ENCODE assay signal across 26 mouse cellular contexts in the genomic region with DNA sequence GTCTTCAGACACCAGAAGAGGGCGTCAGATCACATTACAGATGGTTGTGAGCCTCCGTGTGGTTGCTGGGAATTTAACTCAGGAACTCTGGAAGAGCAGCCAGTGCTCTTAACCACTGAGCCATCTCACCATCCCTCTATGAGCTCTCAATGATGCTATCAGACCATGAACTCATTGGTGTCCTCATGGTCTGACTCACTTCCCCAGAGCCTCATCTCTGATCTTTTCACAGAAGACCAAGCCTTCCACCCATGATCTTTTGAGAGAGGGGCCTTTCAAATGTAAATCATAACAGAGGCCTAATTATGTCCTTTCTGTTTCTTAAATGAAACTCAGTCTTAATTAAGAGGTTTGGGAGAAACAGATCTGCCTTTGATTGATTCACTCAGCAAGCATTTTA. TPM values are rescaled to one million over a fixed set of nuclear protein-coding genes. Genes with fewer than 3 reads are reported as not detected.
DNase-seq lines count a peak whose midpoint lies in the region; ATAC-seq and TF ChIP-seq lines count a peak whose summit lies in the region.
"Had no signal": no experiment of that assay in that cellular context is flagged by ENCODE, and none has a peak within 500 bp of the region (broad histone marks: within the 10 kb centered on the region; RNA-seq: fewer than 3 reads in every experiment).

No protein-coding gene starts in this region.

- no peaks in the 10 kb centered on the region for H3K9me3 ChIP-seq in hindbrain, embryonic 15.5 days
- no peaks in the 10 kb centered on the region for H3K9me3 ChIP-seq in hindbrain, embryonic 10.5 days
- H3K9me3 ChIP-seq in midbrain, postnatal 0 days (ENCODE audit: low read length) = no peaks in the 10 kb centered on the region
- no peaks in the 10 kb centered on the region for H3K9me3 ChIP-seq in midbrain, embryonic 15.5 days
- no peaks in the 10 kb centered on the region for H3K9me3 ChIP-seq in forebrain, embryonic 13.5 days (replicated peaks)
- no peaks in the 10 kb centered on the region for H3K9me3 ChIP-seq in forebrain, postnatal 0 days (ENCODE audit: low read length)
- H3K9me3 ChIP-seq: embryonic facial prominence, embryonic 10.5 days; heart, embryonic 10.5 days; intestine, embryonic 15.5 days had no signal

- no peak overlapping the region for H3K27ac ChIP-seq in hindbrain, embryonic 15.5 days (replicated peaks)
- H3K27ac ChIP-seq in hindbrain, embryonic 10.5 days = no peak overlapping the region
- peak overlapping the region; percentile 43; the same call in 1 of the 2 replicates for H3K27ac ChIP-seq in midbrain, postnatal 0 days (ENCODE audit: low read depth, low read length)
- no peak overlapping the region for H3K27ac ChIP-seq in midbrain, embryonic 15.5 days
- 0 out of 2 replicates have a peak overlapping the region, but pooled peaks have one; percentile 14 for H3K27ac ChIP-seq in forebrain, embryonic 13.5 days
- H3K27ac ChIP-seq in forebrain, postnatal 0 days (ENCODE audit: low read depth, low read length) = no peak overlapping the region; the same call in 1 of the 2 replicates
- H3K27ac ChIP-seq: embryonic facial prominence, embryonic 10.5 days; heart, embryonic 10.5 days; intestine, embryonic 15.5 days had no signal

- no peak overlapping the region for H3K4me3 ChIP-seq in hindbrain, embryonic 15.5 days
- H3K4me3 ChIP-seq in hindbrain, embryonic 10.5 days = no peak overlapping the region
- no peak overlapping the region for H3K4me3 ChIP-seq in midbrain, postnatal 0 days (ENCODE audit: low read depth, low read length)
- no peak overlapping the region for H3K4me3 ChIP-seq in midbrain, embryonic 15.5 days
- H3K4me3 ChIP-seq in forebrain, embryonic 13.5 days = no peak overlapping the region
- H3K4me3 ChIP-seq in forebrain, postnatal 0 days (ENCODE audit: low read depth, low read length) = no peak overlapping the region
- H3K4me3 ChIP-seq: embryonic facial prominence, embryonic 10.5 days; heart, embryonic 10.5 days; intestine, embryonic 15.5 days had no signal

- 66% methylated on average over 2 of the region's 2 CpGs for WGBS in hindbrain, embryonic 15.5 days
- 76% methylated on average over 2 of the region's 2 CpGs for WGBS in hindbrain, embryonic 10.5 days
- WGBS in midbrain, postnatal 0 days = 82% methylated on average over 2 of the region's 2 CpGs
- 67% methylated on average over 2 of the region's 2 CpGs for WGBS in midbrain, embryonic 15.5 days
- WGBS in forebrain, embryonic 13.5 days = 47% methylated on average over 2 of the region's 2 CpGs
- WGBS in forebrain, postnatal 0 days = 54% methylated on average over 2 of the region's 2 CpGs

- DNase-seq in hindbrain, embryonic 10.5 days (ENCODE audit: low spot score) = no peak
- DNase-seq in midbrain, postnatal 0 days (ENCODE audit: low spot score) = peak; percentile 59
- DNase-seq in forebrain, postnatal 0 days = no peak
- DNase-seq in gastrocnemius, adult 18-20 months (ENCODE audit: low spot score) = no peak
- DNase-seq in frontal cortex, postnatal 36 days (ENCODE audit: low spot score in 2 of 2) = no peak
- DNase-seq: cerebellum, adult 11-12 months; cerebellum, adult 9-10 months; cerebellum, postnatal 36 days; gastrocnemius, postnatal 36 days; heart, adult 11 months; heart, postnatal 10 days; heart, postnatal 4 days; kidney, adult 18-20 months had no signal

- H3K36me3 ChIP-seq in hindbrain, embryonic 15.5 days = no peaks in the 10 kb centered on the region
- H3K36me3 ChIP-seq in hindbrain, embryonic 10.5 days = no peaks in the 10 kb centered on the region
- H3K36me3 ChIP-seq in midbrain, postnatal 0 days (ENCODE audit: insufficient read depth, low read length) = no peaks in the 10 kb centered on the region
- no peaks in the 10 kb centered on the region for H3K36me3 ChIP-seq in midbrain, embryonic 15.5 days (replicated peaks)
- H3K36me3 ChIP-seq in forebrain, embryonic 13.5 days (ENCODE audit: poor library complexity, severe bottlenecking) = no peaks in the 10 kb centered on the region
- H3K36me3 ChIP-seq in forebrain, postnatal 0 days (ENCODE audit: insufficient read depth) = no peaks in the 10 kb centered on the region
- H3K36me3 ChIP-seq: embryonic facial prominence, embryonic 10.5 days; heart, embryonic 10.5 days; intestine, embryonic 15.5 days had no signal

- H3K4me2 ChIP-seq in hindbrain, embryonic 15.5 days = no peak overlapping the region
- H3K4me2 ChIP-seq in midbrain, postnatal 0 days (ENCODE audit: low read depth, low read length, poor library complexity, severe bottlenecking) = no peak overlapping the region
- no peak overlapping the region for H3K4me2 ChIP-seq in midbrain, embryonic 15.5 days
- H3K4me2 ChIP-seq in forebrain, embryonic 13.5 days = no peak overlapping the region
- H3K4me2 ChIP-seq in forebrain, postnatal 0 days (ENCODE audit: low read depth) = no peak overlapping the region
- H3K4me2 ChIP-seq: intestine, embryonic 15.5 days had no signal

- H3K9ac ChIP-seq in hindbrain, embryonic 15.5 days = no peak overlapping the region
- no peak overlapping the region for H3K9ac ChIP-seq in midbrain, postnatal 0 days (replicated peaks; ENCODE audit: low read length, poor library complexity, severe bottlenecking)
- no peak overlapping the region for H3K9ac ChIP-seq in midbrain, embryonic 15.5 days
- H3K9ac ChIP-seq in forebrain, embryonic 13.5 days = no peak overlapping the region
- H3K9ac ChIP-seq in forebrain, postnatal 0 days = no peak overlapping the region
- H3K9ac ChIP-seq: intestine, embryonic 15.5 days had no signal

- no peaks in the 10 kb centered on the region for H3K27me3 ChIP-seq in hindbrain, embryonic 15.5 days
- H3K27me3 ChIP-seq in hindbrain, embryonic 10.5 days (ENCODE audit: insufficient read depth, poor library complexity, severe bottlenecking) = no peaks in the 10 kb centered on the region
- H3K27me3 ChIP-seq in midbrain, postnatal 0 days (ENCODE audit: insufficient read depth, low read length) = no peaks in the 10 kb centered on the region
- H3K27me3 ChIP-seq in midbrain, embryonic 15.5 days (replicated peaks) = no peaks in the 10 kb centered on the region
- 0 out of 2 replicates have a peak, but pooled peaks cover 13% of the 10 kb centered on the region for H3K27me3 ChIP-seq in forebrain, embryonic 13.5 days
- H3K27me3 ChIP-seq in forebrain, postnatal 0 days (ENCODE audit: insufficient read depth, low read length) = no peaks in the 10 kb centered on the region; the same call in 1 of the 2 replicates
- H3K27me3 ChIP-seq: CH12.LX; intestine, embryonic 15.5 days had no signal

- peaks cover 10% of the 10 kb centered on the region for H3K4me1 ChIP-seq in hindbrain, embryonic 15.5 days (replicated peaks)
- peaks cover 30% of the 10 kb centered on the region for H3K4me1 ChIP-seq in hindbrain, embryonic 10.5 days (replicated peaks)
- H3K4me1 ChIP-seq in midbrain, postnatal 0 days (ENCODE audit: insufficient read depth, low read length) = peaks cover 8% of the 10 kb centered on the region; the same call in 1 of the 2 replicates
- peaks cover 8% of the 10 kb centered on the region for H3K4me1 ChIP-seq in midbrain, embryonic 15.5 days
- H3K4me1 ChIP-seq in forebrain, embryonic 13.5 days = peaks cover 15% of the 10 kb centered on the region
- peaks cover 6% of the 10 kb centered on the region; the same call in 1 of the 2 replicates for H3K4me1 ChIP-seq in forebrain, postnatal 0 days (ENCODE audit: insufficient read depth)
- H3K4me1 ChIP-seq: embryonic facial prominence, embryonic 10.5 days; intestine, embryonic 15.5 days had no signal

- peak; percentile 8; the same call in 1 of the 2 replicates for TF ChIP-seq CTCF in midbrain, postnatal 0 days (IDR thresholded peaks at IDR 0.05)
- no peak for TF ChIP-seq CTCF in forebrain, postnatal 0 days (IDR thresholded peaks at IDR 0.05; ENCODE audit: low read depth)

- ATAC-seq in hindbrain, embryonic 15.5 days (ENCODE audit: low FRiP score, low read depth) = peak; percentile 40; the same call in 1 of the 2 replicates
- peak; percentile 38; the same call in 1 of the 2 replicates for ATAC-seq in midbrain, postnatal 0 days (ENCODE audit: low FRiP score)
- ATAC-seq in midbrain, embryonic 15.5 days (replicated peaks) = no peak
- peak; percentile 65 for ATAC-seq in forebrain, embryonic 13.5 days
- ATAC-seq in forebrain, postnatal 0 days = peak; percentile 42
- ATAC-seq: activated CD4-positive, CD25-positive, alpha-beta regulatory T cell, adult 4 months; intestine, embryonic 15.5 days; Patski had no signal

RNA-seq across cellular contexts. Expression of a gene that starts 19.0 kb away (rescaled TPM):
- 2.8 and 2.9 TPM in 2 replicates for polyA plus RNA-seq in hindbrain, embryonic 15.5 days (2015; fragmentation: Nextera tagmentation; extraction: Ambion mirVana)
- 1.7 and 2.2 TPM in 2 replicates for polyA plus RNA-seq in hindbrain, embryonic 10.5 days (2016; fragmentation: Nextera tagmentation; extraction: Ambion mirVana)
- total RNA-seq in midbrain, postnatal 0 days (2014; rRNA removed) = 8.4 and 12.6 TPM in 2 replicates
- polyA plus RNA-seq in midbrain, postnatal 0 days (2015; fragmentation: Nextera tagmentation; extraction: Ambion mirVana) = 3.2 and 3.3 TPM in 2 replicates
- 2.7 and 2.9 TPM in 2 replicates for polyA plus RNA-seq in midbrain, embryonic 15.5 days (2015; fragmentation: Nextera tagmentation; extraction: Ambion mirVana)
- polyA plus RNA-seq in forebrain, embryonic 13.5 days (2015; fragmentation: Nextera tagmentation; extraction: Ambion mirVana) = 1.8 TPM in 2 replicates
- total RNA-seq in forebrain, postnatal 0 days (2014; rRNA removed) = 9.9 and 12.4 TPM in 2 replicates
- 1.6 and 3.4 TPM in 2 replicates for polyA plus RNA-seq in forebrain, postnatal 0 days (2015; fragmentation: Nextera tagmentation; extraction: Ambion mirVana)
- total RNA-seq in gastrocnemius, adult 18-20 months (2021) = under 1 TPM; 0.21 to 0.71 TPM

RNA-seq across cellular contexts. Expression of a gene that starts 56.0 kb away (rescaled TPM):
- not detected in 2 replicates for polyA plus RNA-seq in hindbrain, embryonic 15.5 days (2015; fragmentation: Nextera tagmentation; extraction: Ambion mirVana)
- polyA plus RNA-seq in hindbrain, embryonic 10.5 days (2016; fragmentation: Nextera tagmentation; extraction: Ambion mirVana) = not detected in 2 replicates
- not detected in 2 replicates for total RNA-seq in midbrain, postnatal 0 days (2014; rRNA removed)
- not detected in 2 replicates for polyA plus RNA-seq in midbrain, postnatal 0 days (2015; fragmentation: Nextera tagmentation; extraction: Ambion mirVana)
- polyA plus RNA-seq in midbrain, embryonic 15.5 days (2015; fragmentation: Nextera tagmentation; extraction: Ambion mirVana) = not detected in 2 replicates
- not detected in 2 replicates for polyA plus RNA-seq in forebrain, embryonic 13.5 days (2015; fragmentation: Nextera tagmentation; extraction: Ambion mirVana)
- not detected in 2 replicates for total RNA-seq in forebrain, postnatal 0 days (2014; rRNA removed)
- not detected in 2 replicates for polyA plus RNA-seq in forebrain, postnatal 0 days (2015; fragmentation: Nextera tagmentation; extraction: Ambion mirVana)
- not detected for total RNA-seq in gastrocnemius, adult 18-20 months (2021)
- total RNA-seq: adrenal gland, adult 18-20 months; adrenal gland, postnatal 14 days; CH12.LX; gastrocnemius, adult 8-10 months; gastrocnemius, postnatal 36 days; heart, postnatal 10 days; heart, postnatal 4 days had no signal
- polyA plus RNA-seq: activated CD4-positive, CD25-positive, alpha-beta regulatory T cell, adult 4 months; embryonic facial prominence, embryonic 10.5 days; embryonic facial prominence, embryonic 14.5 days; Patski had no signal

Comparison
In these comparisons a context has a peak if more than half of its experiments do, and no peak if none do; other contexts are left out.
1. H3K27ac ChIP-seq: peak in midbrain, postnatal 0 days (single experiment) and forebrain, embryonic 13.5 days (single experiment); none in hindbrain, embryonic 15.5 days (single experiment), hindbrain, embryonic 10.5 days (single experiment), midbrain, embryonic 15.5 days (single experiment) and forebrain, postnatal 0 days (single experiment).